In the genomic region with DNA sequence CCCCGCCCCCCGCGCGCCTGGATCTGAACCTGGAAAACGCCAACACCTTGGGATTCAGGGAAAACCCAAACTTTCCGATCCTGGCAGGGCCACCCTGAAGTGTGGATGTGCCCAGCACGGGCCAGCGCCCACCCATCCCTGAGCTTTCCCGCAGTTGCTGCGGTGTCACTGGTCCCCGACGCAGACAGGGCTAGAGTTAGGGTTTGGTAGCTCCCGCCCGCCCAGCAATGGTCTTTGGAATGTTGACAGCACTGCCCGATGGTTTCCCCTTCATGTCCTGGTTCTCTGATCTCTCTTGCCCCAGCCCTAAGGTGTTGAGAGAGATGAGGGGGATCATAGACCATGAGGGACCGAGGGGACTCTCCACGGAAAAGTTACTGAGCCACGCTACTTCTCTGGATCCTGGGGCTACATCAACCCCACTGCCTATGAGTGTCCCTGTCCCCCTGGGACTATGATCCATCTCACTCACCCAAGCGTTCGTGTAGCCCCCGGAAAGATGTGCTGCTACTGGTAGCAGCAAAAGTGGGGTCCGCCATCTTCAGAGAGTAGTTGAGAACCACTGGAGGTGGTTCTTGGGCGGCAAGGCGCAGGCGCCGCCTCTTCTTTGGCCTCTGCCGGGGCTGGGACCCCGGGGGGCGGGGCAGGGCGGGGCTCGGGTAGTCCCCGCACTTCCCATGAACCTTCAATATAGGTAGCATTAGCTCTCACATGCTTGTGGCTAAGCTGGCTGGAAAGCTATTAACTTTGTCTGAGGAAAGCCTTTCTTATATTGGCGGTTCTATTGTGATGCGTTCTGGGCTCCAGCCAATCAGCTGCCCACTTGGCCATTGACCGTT, we compare ENCODE assay signal across 8 mouse cellular contexts. TPM values are rescaled to one million over a fixed set of nuclear protein-coding genes. Genes with fewer than 3 reads are reported as not detected.
DNase-seq lines count a peak whose midpoint lies in the region; ATAC-seq and TF ChIP-seq lines count a peak whose summit lies in the region.

A gene (minus strand): TSS at position 562 of the 839 bp plus-strand sequence.

- H3K4me1 ChIP-seq in embryonic fibroblast, embryonic 13.5 days (ENCODE audit: control insufficient read depth, insufficient read depth, low read length) = no peaks in the 10 kb centered on the region
- no peaks in the 10 kb centered on the region for H3K4me1 ChIP-seq in hindbrain, embryonic 11.5 days (replicated peaks; ENCODE audit: control insufficient read depth, insufficient read depth, low read length)
- H3K4me1 ChIP-seq in liver, embryonic 14.5 days (replicated peaks; ENCODE audit: control insufficient read depth in 2 of 2, insufficient read depth in 2 of 2, low read length in 1 of 2) = no peaks in the 10 kb centered on the region

- no peak within 1 kb of the TSS for H3K27ac ChIP-seq in left cerebral cortex, adult 2 months
- no peak within 1 kb of the TSS for H3K27ac ChIP-seq in embryonic fibroblast, embryonic 13.5 days (ENCODE audit: insufficient read depth, low read length)
- no peak within 1 kb of the TSS for H3K27ac ChIP-seq in hindbrain, embryonic 11.5 days (ENCODE audit: low read depth, low read length)
- no peak within 1 kb of the TSS for H3K27ac ChIP-seq in liver, embryonic 14.5 days

- no peak for TF ChIP-seq EP300 in liver, embryonic 14.5 days (IDR thresholded peaks at IDR 0.05; ENCODE audit: low read depth)

- H3K9ac ChIP-seq in hindbrain, embryonic 11.5 days (ENCODE audit: low read depth, low read length) = 0 out of 2 replicates have a peak within 1 kb of the TSS, but pooled peaks have one; percentile 7
- H3K9ac ChIP-seq in liver, embryonic 14.5 days (replicated peaks) = peak within 1 kb of the TSS; percentile 27

- no peak for DNase-seq in left cerebral cortex, adult 2 months (ENCODE audit: extremely low spot score in 1 of 2, low spot score in 2 of 2)
- DNase-seq in left cerebral cortex, postnatal 25 days (ENCODE audit: low spot score in 2 of 2) = no peak
- peak; percentile 36 for DNase-seq in hindbrain, embryonic 11.5 days (ENCODE audit: low spot score)
- DNase-seq in liver, embryonic 14.5 days (ENCODE audit: low read depth in 3 of 3, low spot score in 3 of 3) = peak in 1 of 3 experiments; percentile 1
- peak; percentile 27 for DNase-seq in neural tube, embryonic 10.5 days (ENCODE audit: extremely low spot score, low spot score)
- DNase-seq in layer of hippocampus, adult 9-11 months = no peak
- no peak for DNase-seq in frontal cortex, postnatal 14 days (ENCODE audit: low spot score in 2 of 2)

- TF ChIP-seq POLR2A in embryonic fibroblast, embryonic 13.5 days (IDR thresholded peaks at IDR 0.05; ENCODE audit: low read depth, low read length) = peak; percentile 52; the same call in 1 of the 2 replicates

- TF ChIP-seq CTCF in left cerebral cortex, adult 2 months (IDR thresholded peaks at IDR 0.05) = no peak
- no peak for TF ChIP-seq CTCF in embryonic fibroblast, embryonic 13.5 days (IDR thresholded peaks at IDR 0.05; ENCODE audit: borderline replicate concordance, insufficient read depth, low read length)
- TF ChIP-seq CTCF in liver, embryonic 14.5 days (IDR thresholded peaks at IDR 0.05; ENCODE audit: low read depth) = no peak

- WGBS in hindbrain, embryonic 11.5 days = 13% methylated on average over 35 of the region's 35 CpGs
- WGBS in liver, embryonic 14.5 days (ENCODE audit: insufficient replicate concordance) = 10% methylated on average over 35 of the region's 35 CpGs

- H3K4me2 ChIP-seq in hindbrain, embryonic 11.5 days (replicated peaks; ENCODE audit: low read depth, low read length) = peak within 1 kb of the TSS; percentile 62
- peak within 1 kb of the TSS; percentile 66 for H3K4me2 ChIP-seq in liver, embryonic 14.5 days (ENCODE audit: low read depth)

- peak; percentile 68; the same call in 1 of the 2 replicates for ATAC-seq in hindbrain, embryonic 11.5 days (ENCODE audit: low FRiP score)
- no peak for ATAC-seq in liver, embryonic 14.5 days (ENCODE audit: insufficient read depth)

- no peaks in the 10 kb centered on the region for H3K27me3 ChIP-seq in hindbrain, embryonic 11.5 days (ENCODE audit: control insufficient read depth, insufficient read depth, low read length)
- H3K27me3 ChIP-seq in liver, embryonic 14.5 days (ENCODE audit: control insufficient read depth, insufficient read depth, low read length) = no peaks in the 10 kb centered on the region

- H3K9me3 ChIP-seq in hindbrain, embryonic 11.5 days (ENCODE audit: control insufficient read depth, low read length) = no peaks in the 10 kb centered on the region
- no peaks in the 10 kb centered on the region for H3K9me3 ChIP-seq in liver, embryonic 14.5 days (ENCODE audit: control insufficient read depth, low read length)

- no peaks in the 10 kb centered on the region for H3K36me3 ChIP-seq in hindbrain, embryonic 11.5 days (ENCODE audit: control insufficient read depth, insufficient read depth, low read length)
- no peaks in the 10 kb centered on the region for H3K36me3 ChIP-seq in liver, embryonic 14.5 days (replicated peaks; ENCODE audit: control insufficient read depth, insufficient read depth, low read depth)

- peak within 1 kb of the TSS; percentile 29; the same call in 1 of the 2 replicates for H3K4me3 ChIP-seq in left cerebral cortex, adult 2 months
- peak within 1 kb of the TSS; percentile 71 for H3K4me3 ChIP-seq in embryonic fibroblast, embryonic 13.5 days (ENCODE audit: insufficient read depth, low read length)
- H3K4me3 ChIP-seq in hindbrain, embryonic 11.5 days (ENCODE audit: low read depth, low read length) = peak within 1 kb of the TSS; percentile 43
- peak within 1 kb of the TSS; percentile 47 to 62 for H3K4me3 ChIP-seq in liver, embryonic 14.5 days (ENCODE audit: insufficient read depth in 1 of 2, low read depth in 2 of 2, low read length in 2 of 2)

- intact Hi-C loops in left cerebral cortex, adult 2 months (cut with DNase I) = no loop called here
- intact Hi-C loops in left cerebral cortex, postnatal 25 days (cut with DNase I) = no loop called here

RNA-seq across cellular contexts. Expression of the gene that starts here (rescaled TPM):
- under 1 TPM in 1 of 2 experiments, not detected in 1; 0.16 TPM for total RNA-seq in left cerebral cortex, adult 2 months (2021)
- under 1 TPM in 1 of 2 experiments, not detected in 1; 0.23 TPM for total RNA-seq in left cerebral cortex, postnatal 25 days (2021)
- 2.7 and 2.9 TPM in 2 replicates for polyA plus RNA-seq in embryonic fibroblast, embryonic 13.5 days (2011; ENCODE audit: insufficient read length, low read depth, missing spikeins)
- polyA plus RNA-seq in hindbrain, embryonic 11.5 days (2014; fragmentation: Nextera tagmentation; extraction: Ambion mirVana) = 2.0 and 2.2 TPM in 2 replicates
- polyA plus RNA-seq in liver, embryonic 14.5 days (2012; rRNA removed) = 0.02 and 0.15 TPM in 2 replicates
- 0.13 and 0.53 TPM in 2 replicates for polyA plus RNA-seq in liver, embryonic 14.5 days (2014; fragmentation: Nextera tagmentation; extraction: Ambion mirVana)

Comparison
In these comparisons a context has a peak if more than half of its experiments do, and no peak if none do; other contexts are left out.
1. DNase-seq: peak in hindbrain, embryonic 11.5 days (single experiment) and neural tube, embryonic 10.5 days (single experiment); none in left cerebral cortex, adult 2 months (0 of 2), left cerebral cortex, postnatal 25 days (0 of 2), layer of hippocampus, adult 9-11 months (single experiment) and frontal cortex, postnatal 14 days (0 of 2).
2. Peak in every context shown above with its lines, with median percentiles within 50 percentile points of each other: H3K4me3 ChIP-seq.